Mouse (Mus musculus): ENCODE data around the gene Mitf. TPM values are rescaled to one million over a fixed set of nuclear protein-coding genes. Genes with fewer than 3 reads are reported as not detected.

The Mitf gene
- 48.4 and 52.1 TPM in 2 replicates for polyA plus RNA-seq (2012; ENCODE audit: insufficient read depth, insufficient read length, missing spikeins)

DNA sequence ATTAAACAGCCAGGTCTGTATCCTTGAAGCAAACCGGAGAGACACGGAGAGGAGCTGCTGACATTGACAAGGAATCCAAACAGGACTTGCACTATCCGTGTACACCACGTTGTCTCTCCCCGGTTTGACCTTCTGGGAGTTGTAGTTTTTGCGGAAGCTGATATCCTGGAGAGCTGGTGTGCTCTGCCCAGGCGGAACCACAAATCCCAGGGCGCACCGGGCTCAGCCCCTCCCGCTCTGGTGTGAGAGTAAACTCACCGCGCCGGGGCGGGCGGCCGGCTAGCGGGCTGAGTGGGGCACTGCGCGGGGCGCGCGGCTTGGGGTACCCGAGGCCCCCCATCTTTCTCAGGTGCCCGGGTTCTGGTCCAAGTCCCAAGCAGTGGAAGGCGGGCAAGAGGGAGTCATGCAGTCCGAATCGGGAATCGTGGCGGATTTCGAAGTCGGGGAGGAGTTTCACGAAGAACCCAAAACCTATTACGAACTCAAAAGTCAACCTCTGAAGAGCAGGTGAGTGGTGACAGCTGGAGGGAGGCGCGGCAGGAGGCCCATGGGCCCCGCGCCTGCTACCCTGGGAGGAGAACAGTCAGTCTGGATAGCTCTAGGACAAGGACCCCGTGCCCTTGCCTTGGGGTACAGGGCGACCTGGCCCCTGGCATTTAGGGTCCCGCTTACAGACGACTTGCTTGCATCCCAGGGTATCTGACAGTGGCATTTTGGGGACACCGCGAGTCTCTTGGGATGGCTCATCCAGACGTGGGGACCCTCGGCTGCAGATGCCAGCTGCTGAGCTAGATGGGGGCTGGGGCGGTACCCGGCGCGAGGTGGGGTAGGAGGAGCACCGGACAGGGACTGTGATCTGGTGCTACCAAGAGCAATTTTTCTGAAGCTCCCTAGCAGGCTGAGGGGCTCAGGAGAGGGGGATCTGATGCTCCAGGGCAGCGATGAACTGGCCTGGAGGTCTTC lies at the start of gene Mitf:
TSS of gene Mitf (plus strand) at position 272 of the 963 bp plus-strand sequence.
- no peak for TF ChIP-seq POLR2A (IDR thresholded peaks at IDR 0.05; ENCODE audit: borderline replicate concordance, low read depth, low read length)
- TF ChIP-seq CTCF (IDR thresholded peaks at IDR 0.05; ENCODE audit: low read depth, low read length) = no peak
- Histone ChIP-seq H3K27ac (ENCODE audit: insufficient read depth, low read depth, low read length) (peak within 1 kb of the TSS; percentile 51), H3K4me3 (ENCODE audit: insufficient read depth, low read length) (peak within 1 kb of the TSS; percentile 93), H3K4me1 (ENCODE audit: control insufficient read depth, insufficient read depth, low read length) (peaks cover 35% of the 10 kb centered on the region)

DNA sequence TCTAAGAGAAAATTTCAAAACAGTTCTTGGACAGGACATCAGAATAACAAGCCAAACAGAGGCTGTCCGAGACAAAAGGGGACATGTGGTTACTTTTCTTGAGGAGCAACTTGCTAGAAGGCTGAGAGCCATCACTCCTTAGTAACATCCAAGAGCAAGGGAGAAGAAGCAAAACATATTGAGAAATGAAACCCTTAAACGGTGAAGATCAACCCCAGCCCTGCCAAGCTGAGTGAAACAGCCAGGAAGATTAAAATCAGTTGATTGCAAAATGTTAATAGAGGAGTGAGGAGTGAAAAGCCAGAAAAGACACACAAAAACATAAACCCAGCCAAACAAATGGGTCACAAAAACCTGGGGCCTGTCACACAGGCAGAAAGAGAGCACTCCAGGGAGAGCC lies 49.5 kb upstream of the Mitf start:
- no peak overlapping the region for H3K27ac ChIP-seq (ENCODE audit: insufficient read depth, low read depth, low read length)
- 0 out of 2 replicates have a peak, but pooled peaks cover 2% of the 10 kb centered on the region for H3K4me1 ChIP-seq (ENCODE audit: control insufficient read depth, insufficient read depth, low read length)
- TF ChIP-seq CTCF (IDR thresholded peaks at IDR 0.05; ENCODE audit: low read depth, low read length) (no peak), POLR2A (IDR thresholded peaks at IDR 0.05; ENCODE audit: borderline replicate concordance, low read depth, low read length) (no peak)
- no peak overlapping the region for H3K4me3 ChIP-seq (ENCODE audit: insufficient read depth, low read length)

DNA sequence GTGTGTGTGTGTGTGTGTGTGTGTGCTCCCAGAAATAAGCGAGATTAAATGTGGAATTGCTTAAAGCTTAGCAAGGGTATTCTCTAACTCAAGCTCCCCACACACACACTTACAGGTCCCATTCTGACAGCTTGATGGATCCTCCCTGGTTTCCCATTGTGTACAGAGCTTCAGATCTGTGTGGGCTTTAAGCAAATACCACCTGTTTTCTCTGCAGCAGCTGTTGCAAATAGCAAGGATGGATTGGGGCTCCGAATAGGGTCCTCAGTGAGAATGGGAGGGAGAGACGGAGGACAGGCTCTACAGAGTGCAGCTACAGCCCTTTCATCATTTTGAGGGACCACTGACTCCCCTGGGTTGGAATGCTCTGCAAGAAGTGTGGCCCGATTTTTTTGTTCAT lies 48.0 kb upstream of the Mitf start:
- TF ChIP-seq POLR2A (IDR thresholded peaks at IDR 0.05; ENCODE audit: borderline replicate concordance, low read depth, low read length) = no peak
- TF ChIP-seq CTCF (IDR thresholded peaks at IDR 0.05; ENCODE audit: low read depth, low read length) = no peak
- Histone ChIP-seq H3K4me3 (ENCODE audit: insufficient read depth, low read length) (no peak overlapping the region), H3K4me1 (ENCODE audit: control insufficient read depth, insufficient read depth, low read length) (0 out of 2 replicates have a peak, but pooled peaks cover 2% of the 10 kb centered on the region), H3K27ac (ENCODE audit: insufficient read depth, low read depth, low read length) (no peak overlapping the region)

DNA sequence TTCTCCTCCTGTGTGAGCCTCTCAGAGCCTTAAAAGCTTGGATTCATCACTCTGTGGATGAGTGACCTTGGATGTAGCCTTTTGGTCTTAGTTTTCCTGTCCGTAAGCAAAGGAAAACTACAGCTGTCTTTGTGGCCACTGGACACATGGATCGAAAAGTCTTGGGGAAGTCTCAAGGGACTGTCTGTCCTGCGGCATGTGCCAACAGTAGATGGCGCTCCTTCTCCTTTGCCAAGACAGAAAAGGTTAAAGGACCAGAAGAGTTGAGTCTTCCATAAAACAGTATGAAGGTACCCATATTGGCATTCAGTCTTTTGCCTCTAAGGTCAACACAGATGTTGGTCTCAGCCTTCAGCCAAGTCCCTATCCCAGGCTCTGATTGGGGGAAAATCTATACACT lies 47.6 kb upstream of the Mitf start:
- TF ChIP-seq CTCF (IDR thresholded peaks at IDR 0.05; ENCODE audit: low read depth, low read length) (peak; percentile 61), POLR2A (IDR thresholded peaks at IDR 0.05; ENCODE audit: borderline replicate concordance, low read depth, low read length) (no peak)
- Histone ChIP-seq H3K4me1 (ENCODE audit: control insufficient read depth, insufficient read depth, low read length) (0 out of 2 replicates have a peak, but pooled peaks cover 2% of the 10 kb centered on the region), H3K27ac (ENCODE audit: insufficient read depth, low read depth, low read length) (no peak overlapping the region), H3K4me3 (ENCODE audit: insufficient read depth, low read length) (no peak overlapping the region)

DNA sequence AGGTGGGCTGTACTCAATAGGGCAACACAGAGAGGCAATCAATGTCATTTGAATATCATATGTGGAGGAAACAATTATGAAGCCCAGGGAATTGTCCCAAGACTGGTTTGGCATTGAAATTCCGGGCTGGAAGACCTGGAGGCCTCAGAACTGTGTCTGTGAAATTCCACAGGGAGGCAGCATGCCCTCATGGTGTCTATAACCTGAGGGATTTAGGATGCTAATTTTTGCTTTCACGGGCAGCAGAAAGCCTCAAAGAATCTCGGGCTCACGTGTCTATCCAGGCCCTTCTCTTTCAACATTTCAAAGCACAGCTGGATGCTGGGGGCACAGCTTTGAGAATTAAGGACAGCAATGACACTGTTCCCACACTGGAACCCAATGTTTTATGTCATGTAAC lies 45.5 kb upstream of the Mitf start:
- no peak overlapping the region for H3K27ac ChIP-seq (ENCODE audit: insufficient read depth, low read depth, low read length)
- 0 out of 2 replicates have a peak, but pooled peaks cover 2% of the 10 kb centered on the region for H3K4me1 ChIP-seq (ENCODE audit: control insufficient read depth, insufficient read depth, low read length)
- TF ChIP-seq POLR2A (IDR thresholded peaks at IDR 0.05; ENCODE audit: borderline replicate concordance, low read depth, low read length) = no peak
- TF ChIP-seq CTCF (IDR thresholded peaks at IDR 0.05; ENCODE audit: low read depth, low read length) = peak; percentile 39; the same call in 1 of the 2 replicates
- H3K4me3 ChIP-seq (ENCODE audit: insufficient read depth, low read length) = no peak overlapping the region

DNA sequence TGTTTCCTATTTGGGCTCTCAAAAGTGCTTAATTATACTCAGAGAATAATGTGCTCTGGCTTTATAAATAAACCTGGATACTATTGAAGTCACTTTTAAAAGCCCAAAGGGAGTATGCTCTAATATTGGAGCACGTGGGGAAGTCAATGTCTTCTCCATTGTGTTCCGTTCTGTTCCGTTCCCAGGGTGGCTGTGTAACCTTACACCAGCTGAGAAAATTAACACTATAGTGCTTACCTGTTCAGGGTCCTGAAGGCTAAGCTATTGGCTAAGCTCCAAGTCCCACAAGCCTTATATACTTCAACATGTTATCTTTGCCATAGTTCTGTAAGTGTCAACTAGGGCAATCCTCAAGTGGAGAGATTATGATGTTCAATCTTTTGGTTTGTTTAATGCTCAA lies 42.9 kb upstream of the Mitf start:
- no peak for TF ChIP-seq POLR2A (IDR thresholded peaks at IDR 0.05; ENCODE audit: borderline replicate concordance, low read depth, low read length)
- H3K4me1 ChIP-seq (ENCODE audit: control insufficient read depth, insufficient read depth, low read length) = 0 out of 2 replicates have a peak, but pooled peaks cover 2% of the 10 kb centered on the region
- H3K27ac ChIP-seq (ENCODE audit: insufficient read depth, low read depth, low read length) = no peak overlapping the region
- H3K4me3 ChIP-seq (ENCODE audit: insufficient read depth, low read length) = no peak overlapping the region

DNA sequence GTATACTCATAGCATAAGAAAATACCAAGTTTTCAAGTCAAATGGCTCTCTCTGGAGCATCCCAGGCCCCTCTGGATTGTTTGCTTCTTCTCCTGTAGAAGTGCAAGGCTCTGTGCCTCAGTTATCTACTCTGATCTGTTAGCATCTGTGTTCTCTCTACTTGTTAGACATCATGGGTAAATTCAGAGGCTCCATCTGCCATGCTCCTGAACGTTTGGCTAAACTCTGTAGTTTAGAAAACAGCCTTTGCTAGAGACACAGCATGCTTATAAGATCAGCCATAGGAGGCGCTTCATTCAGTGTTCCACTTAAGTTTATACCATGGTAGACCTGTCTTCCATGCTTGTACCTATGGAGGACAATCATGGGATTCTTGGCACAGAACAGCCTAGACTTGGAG lies 39.0 kb upstream of the Mitf start:
- no peak overlapping the region for H3K27ac ChIP-seq (ENCODE audit: insufficient read depth, low read depth, low read length)
- TF ChIP-seq POLR2A (IDR thresholded peaks at IDR 0.05; ENCODE audit: borderline replicate concordance, low read depth, low read length) (no peak), CTCF (IDR thresholded peaks at IDR 0.05; ENCODE audit: low read depth, low read length) (no peak)
- H3K4me1 ChIP-seq (ENCODE audit: control insufficient read depth, insufficient read depth, low read length) = no peaks in the 10 kb centered on the region
- H3K4me3 ChIP-seq (ENCODE audit: insufficient read depth, low read length) = no peak overlapping the region

DNA sequence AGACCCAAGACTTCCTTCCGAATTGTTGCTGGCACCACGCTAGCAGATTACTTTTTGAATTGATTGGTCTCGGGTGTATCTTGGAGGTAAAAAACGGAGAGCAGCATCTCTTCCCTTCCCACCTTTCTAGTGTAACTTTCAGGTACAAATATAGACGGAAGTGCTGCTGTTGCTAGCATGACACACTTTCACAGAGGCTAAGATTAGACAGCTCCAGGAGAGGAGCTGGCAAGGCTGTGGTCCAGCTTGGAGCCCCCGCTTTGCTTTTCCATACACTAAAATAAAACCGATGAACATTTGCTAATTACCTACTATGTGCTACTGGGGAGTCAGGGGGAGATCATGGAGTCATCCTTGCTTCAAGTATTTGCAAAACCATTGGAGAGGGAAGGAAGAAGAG lies 37.3 kb upstream of the Mitf start:
- Histone ChIP-seq H3K4me3 (ENCODE audit: insufficient read depth, low read length) (no peak overlapping the region), H3K27ac (ENCODE audit: insufficient read depth, low read depth, low read length) (no peak overlapping the region), H3K4me1 (ENCODE audit: control insufficient read depth, insufficient read depth, low read length) (no peaks in the 10 kb centered on the region)
- no peak for TF ChIP-seq POLR2A (IDR thresholded peaks at IDR 0.05; ENCODE audit: borderline replicate concordance, low read depth, low read length)
- no peak for TF ChIP-seq CTCF (IDR thresholded peaks at IDR 0.05; ENCODE audit: low read depth, low read length)

DNA sequence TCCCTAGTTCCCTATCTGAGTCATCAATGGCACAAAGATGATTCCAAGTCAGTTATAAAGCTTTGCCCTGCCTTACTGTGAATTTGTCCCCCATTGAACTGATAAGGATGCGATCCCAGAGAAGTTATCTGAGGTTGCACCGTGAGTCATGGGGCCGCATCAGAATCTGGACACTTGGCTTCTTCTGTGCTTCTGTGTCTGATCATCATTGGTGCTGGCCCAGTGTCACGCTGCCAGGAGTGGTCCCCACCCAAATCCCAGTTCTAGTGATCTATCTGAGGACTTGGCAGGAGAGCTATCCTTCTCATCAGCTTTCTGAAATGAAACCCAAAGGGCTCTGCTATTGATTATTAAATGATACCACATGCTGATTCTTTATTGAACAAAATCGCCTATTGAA lies 25.5 kb upstream of the Mitf start:
- H3K4me1 ChIP-seq (ENCODE audit: control insufficient read depth, insufficient read depth, low read length) = no peaks in the 10 kb centered on the region
- H3K4me3 ChIP-seq (ENCODE audit: insufficient read depth, low read length) = no peak overlapping the region
- TF ChIP-seq POLR2A (IDR thresholded peaks at IDR 0.05; ENCODE audit: borderline replicate concordance, low read depth, low read length) = no peak
- TF ChIP-seq CTCF (IDR thresholded peaks at IDR 0.05; ENCODE audit: low read depth, low read length) = no peak
- H3K27ac ChIP-seq (ENCODE audit: insufficient read depth, low read depth, low read length) = no peak overlapping the region

DNA sequence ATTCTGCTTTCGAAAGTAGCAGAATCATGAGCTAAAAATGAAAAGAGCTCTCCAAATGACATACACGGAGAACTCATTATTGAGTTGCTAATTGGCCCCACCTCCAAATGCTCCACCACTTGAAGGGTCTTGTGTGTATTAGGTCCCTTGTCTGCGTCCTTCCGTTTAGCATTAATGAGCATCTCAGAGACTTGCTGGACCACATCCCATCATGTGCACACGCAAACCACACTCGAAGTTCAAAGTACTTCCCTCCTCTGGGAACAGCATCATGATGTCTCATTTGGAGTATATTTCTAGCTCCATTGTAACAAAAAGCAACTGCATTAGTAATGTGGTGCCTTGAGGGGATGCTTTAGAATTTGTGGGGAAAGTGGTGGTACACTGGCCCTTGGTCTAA lies 24.6 kb upstream of the Mitf start:
- Histone ChIP-seq H3K4me1 (ENCODE audit: control insufficient read depth, insufficient read depth, low read length) (no peaks in the 10 kb centered on the region), H3K27ac (ENCODE audit: insufficient read depth, low read depth, low read length) (no peak overlapping the region), H3K4me3 (ENCODE audit: insufficient read depth, low read length) (no peak overlapping the region)
- TF ChIP-seq CTCF (IDR thresholded peaks at IDR 0.05; ENCODE audit: low read depth, low read length) (no peak), POLR2A (IDR thresholded peaks at IDR 0.05; ENCODE audit: borderline replicate concordance, low read depth, low read length) (no peak)

All from bone marrow macrophage, adult 2 months (primary cell).